Mouse (Mus musculus) forebrain, embryonic 16.5 days (tissue): Measurements from ENCODE around the gene Lrch1. TPM values are rescaled to one million over a fixed set of nuclear protein-coding genes. Genes with fewer than 3 reads are reported as not detected.

Experiments
- ATAC-seq: fragments of 200-750 bp; cut with Nextera tagmentation; 2 replicates; pipeline ENCODE4 v1.8.0; 2017; ENCODE audit warnings: mild to moderate bottlenecking, moderate library complexity
- H3K27ac ChIP-seq: fragments of 300-500 bp; sonication (generic); 2 replicates; pipeline ENCODE4 v1.5.1; 2014; ENCODE audit warnings: low read length, control low read depth
- H3K27me3 ChIP-seq: fragments of 300-500 bp; sonication (generic); replicated peaks from 2 replicates; pipeline ENCODE4 v1.6.1; 2014; ENCODE audit warnings: low read length; ENCODE audit not compliant: control insufficient read depth, insufficient read depth
- H3K36me3 ChIP-seq: fragments of 300-500 bp; sonication (generic); 2 replicates; pipeline ENCODE4 v1.6.1; 2014; ENCODE audit not compliant: control insufficient read depth, insufficient read depth
- H3K4me1 ChIP-seq: fragments of 300-500 bp; sonication (generic); replicated peaks from 2 replicates; pipeline ENCODE4 v1.6.1; 2014; ENCODE audit warnings: low read length; ENCODE audit not compliant: control insufficient read depth, insufficient read depth
- H3K4me2 ChIP-seq: fragments of 300-500 bp; sonication (generic); 2 replicates; pipeline ENCODE4 v1.6.1; 2014; ENCODE audit warnings: mild to moderate bottlenecking, low read length, control low read depth
- H3K4me3 ChIP-seq: fragments of 300-500 bp; sonication (generic); replicated peaks from 2 replicates; pipeline ENCODE4 v1.5.1; 2014; ENCODE audit warnings: mild to moderate bottlenecking, low read length, control low read depth
- H3K9ac ChIP-seq: fragments of 300-500 bp; sonication (generic); replicated peaks from 2 replicates; pipeline ENCODE4 v1.6.1; 2014; ENCODE audit warnings: low read depth, low read length, control low read depth
- H3K9me3 ChIP-seq: fragments of 300-500 bp; sonication (generic); 2 replicates; pipeline ENCODE4 v1.6.1; 2016; ENCODE audit warnings: low read length; ENCODE audit not compliant: control insufficient read depth
- WGBS: fragments of 180-500 bp; shearing (Covaris S2); extraction: QIAGEN DNeasy Blood & Tissue Kit; methylation state at CpG from one replicate; pipeline ENCODE4 v1.1.7; 2014; 5-methylcytosine and 5-hydroxymethylcytosine counted together
- polyA plus RNA-seq: library from polyadenylated mRNA; unstranded; fragments of >200 nt; fragmentation: Nextera tagmentation; extraction: Ambion mirVana; gene quantifications from 2 replicates; pipeline ENCODE4 v1.2.1, GENCODE M21; 2015

The Lrch1 gene
- polyA plus RNA-seq, 1 experiment from 2014 or later: 12.5 TPM

DNA sequence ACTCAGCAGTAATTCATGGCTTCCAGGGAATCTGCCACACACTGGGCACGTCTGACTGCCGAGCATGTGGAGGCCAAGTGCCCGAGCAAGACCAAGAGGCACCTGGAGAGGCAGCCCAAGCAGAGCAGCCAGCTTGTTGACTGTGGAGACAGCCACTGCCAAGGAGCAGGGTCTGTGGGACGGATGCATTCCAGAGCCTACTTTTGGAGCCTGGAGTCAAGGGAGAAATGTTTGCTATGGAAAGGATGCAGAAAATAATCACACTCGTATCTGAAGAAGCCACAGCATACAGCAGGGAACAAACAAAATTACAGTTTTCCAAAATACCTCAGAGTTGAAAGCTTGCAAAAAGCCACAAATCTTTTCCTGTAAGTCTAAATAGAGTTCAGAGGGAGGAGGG lies 70.4 kb downstream of the Lrch1 start:
- Histone ChIP-seq H3K4me3 (no peak overlapping the region), H3K36me3 (no peaks in the 10 kb centered on the region), H3K27me3 (no peaks in the 10 kb centered on the region), H3K4me1 (peaks cover 4% of the 10 kb centered on the region; the same call in 1 of the 2 replicates), H3K9ac (no peak overlapping the region), H3K4me2 (no peak overlapping the region), H3K27ac (no peak overlapping the region), H3K9me3 (no peaks in the 10 kb centered on the region)
- WGBS: 41% methylated on average over 5 of the region's 5 CpGs
- ATAC-seq: no peak

GRCm38 (mm10) chr14:74871220-74871619 lies 76.5 kb downstream of the Lrch1 start:
- no peaks in the 10 kb centered on the region for H3K27me3 ChIP-seq
- H3K9me3 ChIP-seq: no peaks in the 10 kb centered on the region
- ATAC-seq: no peak
- no peak overlapping the region for H3K4me3 ChIP-seq
- 67% methylated on average over 4 of the region's 4 CpGs for WGBS
- no peak overlapping the region for H3K9ac ChIP-seq
- H3K36me3 ChIP-seq: no peaks in the 10 kb centered on the region
- H3K4me2 ChIP-seq: no peak overlapping the region
- H3K27ac ChIP-seq: no peak overlapping the region
- peaks cover 9% of the 10 kb centered on the region for H3K4me1 ChIP-seq

GRCm38 (mm10) chr14:74868902-74869230 lies 78.8 kb downstream of the Lrch1 start:
- Histone ChIP-seq H3K9ac (no peak overlapping the region), H3K36me3 (no peaks in the 10 kb centered on the region), H3K4me2 (no peak overlapping the region), H3K27ac (no peak overlapping the region), H3K4me3 (no peak overlapping the region), H3K4me1 (peaks cover 9% of the 10 kb centered on the region), H3K9me3 (no peaks in the 10 kb centered on the region), H3K27me3 (no peaks in the 10 kb centered on the region)
- WGBS: 80% methylated on average over 4 of the region's 4 CpGs
- no peak for ATAC-seq

DNA sequence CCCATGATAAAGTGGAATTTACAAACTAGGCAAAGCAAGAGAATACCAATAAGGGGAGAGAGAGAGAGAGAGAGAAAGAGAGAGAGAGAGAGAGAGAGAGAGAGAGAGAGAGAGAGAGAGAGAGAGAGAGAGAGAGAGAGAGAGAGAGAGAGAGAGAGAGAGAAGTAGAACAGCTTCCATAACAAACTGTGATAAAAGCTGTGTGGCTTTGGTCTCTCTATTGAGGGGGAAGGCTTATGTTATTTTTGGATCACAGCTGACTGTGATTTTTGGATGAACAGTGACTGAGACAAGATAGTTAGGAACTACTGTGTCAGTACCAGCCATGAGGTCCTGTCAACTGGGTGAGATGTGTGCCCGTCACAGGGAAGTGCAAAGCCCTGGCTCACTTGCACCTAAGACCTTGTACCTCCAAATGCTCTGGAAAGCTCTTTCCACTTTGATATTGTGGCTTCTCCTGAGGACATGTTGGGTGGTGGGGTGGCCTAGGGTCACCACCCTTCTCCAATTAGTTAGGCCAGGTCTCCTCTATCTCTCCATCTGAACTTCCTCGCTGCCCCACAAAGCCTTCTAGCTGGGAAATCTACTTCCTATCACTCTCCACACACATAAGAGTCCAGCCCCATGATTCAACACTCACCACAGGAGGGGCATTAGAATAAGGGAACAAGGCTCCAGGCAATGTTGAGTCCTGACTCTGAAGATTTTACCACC lies 79.3 kb downstream of the Lrch1 start:
- Histone ChIP-seq H3K27ac (no peak overlapping the region), H3K36me3 (no peaks in the 10 kb centered on the region), H3K4me1 (peaks cover 9% of the 10 kb centered on the region), H3K4me2 (no peak overlapping the region), H3K27me3 (no peaks in the 10 kb centered on the region), H3K4me3 (no peak overlapping the region), H3K9me3 (no peaks in the 10 kb centered on the region), H3K9ac (no peak overlapping the region)
- whole genome bisulfite sequencing: 90% methylated on average over 2 of the region's 2 CpGs
- ATAC-seq: no peak

DNA sequence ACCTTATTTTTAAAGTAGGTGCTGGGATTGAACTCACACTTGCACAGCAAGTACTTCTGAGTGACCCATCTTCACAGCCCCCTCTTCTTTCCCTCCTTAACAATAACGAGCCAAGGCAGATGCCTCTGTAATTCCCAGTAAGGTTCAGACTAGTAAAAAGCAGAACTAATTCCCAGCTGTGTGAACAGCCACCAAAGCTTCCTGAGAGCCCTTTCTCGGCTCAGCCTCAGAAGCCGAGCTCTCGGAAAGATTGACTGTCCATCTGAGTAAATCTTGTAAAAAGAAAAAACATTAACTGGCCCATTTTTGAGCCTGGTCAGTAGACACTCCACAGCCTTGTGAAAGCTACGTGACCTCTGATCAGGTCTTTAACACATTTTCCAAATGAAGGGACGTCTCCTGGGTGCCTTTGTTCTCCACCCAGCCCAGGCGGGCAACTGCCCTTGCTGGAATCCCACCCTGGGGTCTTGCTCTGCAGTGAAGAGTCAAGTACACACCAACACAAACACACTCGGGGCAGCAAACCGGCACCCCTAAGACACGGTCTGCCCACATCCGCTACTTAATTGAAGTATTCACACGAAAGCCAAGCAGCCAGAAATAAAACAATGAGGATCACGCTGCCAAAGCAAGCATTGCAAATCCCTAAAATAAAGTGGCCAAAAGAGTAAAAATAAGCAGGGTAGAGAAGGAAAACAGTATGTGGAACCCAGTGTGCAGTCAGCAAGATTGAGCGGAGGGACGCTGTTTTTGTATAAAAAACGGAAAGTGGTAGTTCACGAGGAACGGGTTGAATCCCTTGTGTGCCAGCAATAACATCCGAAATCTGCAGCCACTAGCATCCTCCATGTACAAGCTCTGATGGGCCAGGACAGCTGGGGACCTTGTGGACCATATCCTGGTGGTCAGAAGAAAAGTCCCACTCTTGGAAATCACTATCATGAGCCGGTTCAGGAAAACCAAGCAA lies 80.3 kb downstream of the Lrch1 start:
- Histone ChIP-seq H3K36me3 (no peaks in the 10 kb centered on the region), H3K27me3 (no peaks in the 10 kb centered on the region), H3K27ac (no peak overlapping the region), H3K4me1 (peaks cover 9% of the 10 kb centered on the region), H3K9ac (no peak overlapping the region), H3K4me3 (no peak overlapping the region), H3K9me3 (no peaks in the 10 kb centered on the region), H3K4me2 (peak overlapping the region; percentile 21)
- 33% methylated on average over 20 of the region's 20 CpGs for WGBS
- ATAC-seq: no peak

GRCm38 (mm10) chr14:74865738-74866137 lies 81.9 kb downstream of the Lrch1 start:
- no peaks in the 10 kb centered on the region for H3K9me3 ChIP-seq
- no peaks in the 10 kb centered on the region for H3K27me3 ChIP-seq
- no peak overlapping the region for H3K4me2 ChIP-seq
- H3K4me3 ChIP-seq: no peak overlapping the region
- H3K4me1 ChIP-seq: peaks cover 9% of the 10 kb centered on the region
- no peak for ATAC-seq
- H3K36me3 ChIP-seq: no peaks in the 10 kb centered on the region
- no peak overlapping the region for H3K9ac ChIP-seq
- no peak overlapping the region for H3K27ac ChIP-seq
- WGBS: 69% methylated on average over 3 of the region's 3 CpGs

DNA sequence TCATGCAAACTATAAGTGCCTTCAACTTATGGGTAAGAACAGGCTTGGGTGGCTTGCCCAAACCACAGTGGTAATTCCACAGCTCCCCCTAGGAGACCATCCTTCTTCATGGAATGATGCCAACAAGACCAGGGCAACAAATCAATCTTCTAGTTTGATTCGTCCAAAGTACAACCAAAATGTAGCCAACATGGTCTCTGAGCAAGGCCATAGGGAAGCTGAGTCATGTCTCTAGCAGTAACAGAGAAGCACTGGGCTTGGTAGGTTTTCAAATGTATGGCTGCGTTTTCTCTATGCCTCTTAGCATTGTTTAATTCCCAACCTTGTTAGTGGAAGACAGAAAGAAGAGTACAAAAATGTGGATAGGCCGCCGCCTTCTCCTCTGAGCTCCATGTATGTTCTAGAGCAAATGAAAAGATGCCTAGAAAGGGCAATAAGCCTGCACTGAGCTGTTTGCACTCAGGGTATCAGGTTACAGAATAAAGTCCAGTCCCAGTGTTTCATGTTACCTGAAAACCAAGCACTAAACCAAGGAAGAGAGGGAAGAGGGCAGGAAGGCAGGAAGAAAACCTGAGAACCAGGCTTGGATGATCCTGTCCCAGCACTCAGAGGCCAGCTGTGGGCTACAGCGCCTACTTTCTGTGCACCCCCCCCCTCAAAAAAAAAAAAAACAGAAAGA lies 82.7 kb downstream of the Lrch1 start:
- no peaks in the 10 kb centered on the region for H3K9me3 ChIP-seq
- H3K9ac ChIP-seq: no peak overlapping the region
- no peak overlapping the region for H3K4me3 ChIP-seq
- peaks cover 9% of the 10 kb centered on the region for H3K4me1 ChIP-seq
- H3K27me3 ChIP-seq: no peaks in the 10 kb centered on the region
- 82% methylated on average over 5 of the region's 5 CpGs for WGBS
- no peaks in the 10 kb centered on the region for H3K36me3 ChIP-seq
- H3K4me2 ChIP-seq: no peak overlapping the region
- no peak for ATAC-seq
- H3K27ac ChIP-seq: no peak overlapping the region

- ATAC-seq: no peak
Observed at GRCm38 (mm10) chr14:74861456-74861855, 86.2 kb downstream of the Lrch1 start.

DNA sequence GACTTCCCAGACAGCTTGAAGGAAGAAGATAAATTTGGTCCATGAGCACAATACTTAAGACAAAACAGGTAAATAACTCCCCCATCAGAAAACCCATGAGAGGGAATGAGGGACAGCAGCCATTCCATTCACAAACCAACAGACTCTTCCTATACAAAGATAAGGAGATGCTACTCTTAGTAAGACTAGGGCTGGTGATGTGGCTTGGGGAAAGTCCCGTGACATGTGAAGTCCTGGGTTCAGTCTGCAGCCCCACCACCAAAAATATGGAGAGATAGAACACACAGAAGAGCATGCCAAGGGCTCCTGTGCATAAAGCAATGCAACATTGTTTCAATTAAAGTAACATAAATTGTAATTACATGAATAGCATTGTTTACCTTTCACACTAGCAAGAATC lies 88.5 kb downstream of the Lrch1 start:
- Histone ChIP-seq H3K9me3 (no peaks in the 10 kb centered on the region), H3K9ac (no peak overlapping the region), H3K4me1 (no peaks in the 10 kb centered on the region), H3K27ac (no peak overlapping the region), H3K36me3 (no peaks in the 10 kb centered on the region), H3K27me3 (no peaks in the 10 kb centered on the region), H3K4me2 (no peak overlapping the region), H3K4me3 (no peak overlapping the region)
- WGBS: 94% methylated on average over 1 of the region's 1 CpGs
- ATAC-seq: no peak

More at GRCm38 (mm10) chr14:74861456-74861855, 86.2 kb downstream of the Lrch1 start:
- Histone ChIP-seq H3K27me3 (no peaks in the 10 kb centered on the region), H3K4me2 (no peak overlapping the region), H3K4me1 (no peaks in the 10 kb centered on the region), H3K9me3 (no peaks in the 10 kb centered on the region), H3K4me3 (no peak overlapping the region), H3K27ac (no peak overlapping the region), H3K36me3 (no peaks in the 10 kb centered on the region), H3K9ac (no peak overlapping the region)
- WGBS: 87% methylated on average over 9 of the region's 9 CpGs
